Mouse (Mus musculus) forebrain, embryonic 11.5 days (tissue): Measurements from ENCODE around the gene Poln. TPM values are rescaled to one million over a fixed set of nuclear protein-coding genes. Genes with fewer than 3 reads are reported as not detected.

Experiments
- ATAC-seq: fragments of 200-750 bp; cut with Nextera tagmentation; replicated peaks from 2 replicates; pipeline ENCODE4 v1.8.0; 2017; ENCODE audit warnings: moderate TSS enrichment; ENCODE audit not compliant: low FRiP score
- DNase-seq: peaks from one replicate; pipeline ENCODE4 v3.0.0-alpha.2; 2017; ENCODE audit warnings: low spot score
- H3K27ac ChIP-seq: fragments of 300-500 bp; sonication (generic); 2 replicates; pipeline ENCODE4 v1.5.1; 2014; ENCODE audit warnings: low read depth, low read length
- H3K27me3 ChIP-seq: fragments of 300-500 bp; sonication (generic); 2 replicates; pipeline ENCODE4 v1.6.1; 2014; ENCODE audit warnings: mild to moderate bottlenecking, low read length, mixed read lengths; ENCODE audit not compliant: control insufficient read depth, insufficient read depth
- H3K36me3 ChIP-seq: fragments of 300-500 bp; sonication (generic); 2 replicates; pipeline ENCODE4 v1.6.1; 2014; ENCODE audit warnings: mild to moderate bottlenecking, low read length, moderate library complexity, mixed read lengths; ENCODE audit not compliant: control insufficient read depth, insufficient read depth
- H3K4me1 ChIP-seq: fragments of 300-500 bp; sonication (generic); replicated peaks from 2 replicates; pipeline ENCODE4 v1.6.1; 2014; ENCODE audit warnings: low read length, mixed read lengths; ENCODE audit not compliant: control insufficient read depth, insufficient read depth
- H3K4me2 ChIP-seq: fragments of 300-500 bp; sonication (generic); 2 replicates; pipeline ENCODE4 v1.6.1; 2014; ENCODE audit warnings: low read depth, mild to moderate bottlenecking, low read length, moderate library complexity, mixed read lengths; ENCODE audit not compliant: severe bottlenecking
- H3K4me3 ChIP-seq: fragments of 300-500 bp; sonication (generic); 2 replicates; pipeline ENCODE4 v1.5.1; 2014; ENCODE audit warnings: low read depth, low read length
- H3K9ac ChIP-seq: fragments of 300-500 bp; sonication (generic); 2 replicates; pipeline ENCODE4 v1.6.1; 2014; ENCODE audit warnings: low read length
- H3K9me3 ChIP-seq: fragments of 300-500 bp; sonication (generic); 2 replicates; pipeline ENCODE4 v1.6.1; 2016; ENCODE audit warnings: low read length, mixed read lengths; ENCODE audit not compliant: control insufficient read depth
- WGBS: fragments of 180-500 bp; shearing (Covaris S2); extraction: QIAGEN DNeasy Blood & Tissue Kit; methylation state at CpG from one replicate; pipeline ENCODE4 v1.1.7; 2014; 5-methylcytosine and 5-hydroxymethylcytosine counted together
- polyA plus RNA-seq: library from polyadenylated mRNA; unstranded; fragments of >200 nt; fragmentation: Nextera tagmentation; extraction: Ambion mirVana; gene quantifications from 2 replicates; pipeline ENCODE4 v1.2.1, GENCODE M21; 2014

Gene Poln
- polyA plus RNA-seq, 1 experiment from 2014 or later: 1.7 TPM

- no peak overlapping the region for H3K9ac ChIP-seq
- no peaks in the 10 kb centered on the region for H3K27me3 ChIP-seq
- H3K4me3 ChIP-seq: no peak overlapping the region; the same call in 1 of the 2 replicates
- ATAC-seq (no peak), DNase-seq (peak; percentile 26)
- no peak overlapping the region for H3K27ac ChIP-seq
- WGBS: 89% methylated on average over 1 of the region's 1 CpGs
- H3K36me3 ChIP-seq: no peaks in the 10 kb centered on the region
- H3K9me3 ChIP-seq: no peaks in the 10 kb centered on the region
- H3K4me1 ChIP-seq: peaks cover 11% of the 10 kb centered on the region; the same call in 1 of the 2 replicates
- H3K4me2 ChIP-seq: no peak overlapping the region
These were observed 15.9 kb upstream of the Poln start for GRCm38 (mm10) chr5:34185051-34185580.

DNA sequence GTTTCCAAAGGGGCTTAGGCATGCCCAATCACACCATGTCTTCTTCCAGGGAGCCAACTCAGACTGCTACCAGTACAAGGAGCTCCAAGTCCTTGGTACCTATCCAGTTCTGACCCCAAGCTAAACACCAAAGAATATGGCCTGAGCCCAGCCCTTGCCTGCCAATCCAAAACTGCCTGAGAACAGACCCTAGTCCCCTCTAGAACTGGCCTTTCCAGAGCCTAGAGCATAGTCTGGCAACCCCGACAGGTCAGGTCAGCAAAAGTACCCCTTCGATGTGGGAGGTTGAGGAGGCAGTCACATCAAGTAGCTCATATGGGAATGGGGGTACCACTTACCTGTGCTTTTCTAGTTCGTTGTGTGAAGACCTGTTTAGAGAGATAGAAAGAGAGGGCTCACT lies 14.7 kb upstream of the Poln start:
- WGBS: 94% methylated on average over 3 of the region's 3 CpGs
- Histone ChIP-seq H3K9ac (no peak overlapping the region), H3K4me3 (no peak overlapping the region), H3K27me3 (no peaks in the 10 kb centered on the region), H3K4me1 (peaks cover 11% of the 10 kb centered on the region; the same call in 1 of the 2 replicates), H3K4me2 (no peak overlapping the region), H3K9me3 (no peaks in the 10 kb centered on the region), H3K27ac (no peak overlapping the region), H3K36me3 (no peaks in the 10 kb centered on the region)
- DNase-seq (no peak), ATAC-seq (no peak)

DNA sequence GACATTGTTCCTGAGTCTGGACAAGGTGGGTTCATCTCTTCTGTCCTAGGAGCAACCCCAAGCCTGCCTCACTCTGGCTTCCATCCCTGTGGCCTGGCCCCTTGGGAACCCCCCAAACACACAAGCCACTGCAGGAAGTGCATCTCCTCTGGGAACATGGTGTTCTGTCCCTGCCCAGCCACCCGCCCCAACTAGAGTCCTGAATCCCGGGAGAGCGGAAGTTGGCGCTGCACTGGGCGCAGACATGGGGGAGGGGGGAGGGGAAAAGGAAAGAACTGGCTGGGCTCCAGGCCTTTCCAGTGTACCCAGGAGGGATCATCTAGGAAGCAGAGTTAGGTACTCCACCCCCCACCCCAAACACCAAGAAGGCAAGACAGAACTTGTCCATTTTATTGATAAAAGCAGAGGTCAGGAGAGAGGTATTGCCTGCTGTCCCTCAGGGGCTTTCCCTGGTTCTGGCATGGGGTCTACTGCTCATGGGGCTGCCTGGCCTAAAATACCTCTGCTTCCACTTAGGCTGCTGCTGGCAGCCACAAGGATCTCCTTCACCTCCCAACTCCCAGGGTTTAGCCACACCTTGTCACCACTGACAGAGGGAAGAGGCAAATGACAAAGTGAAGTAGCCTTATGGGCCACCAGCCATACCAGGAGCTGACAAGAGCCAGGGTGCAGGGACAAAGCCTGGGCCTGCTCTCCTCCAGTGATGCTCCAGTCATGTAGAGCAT lies 14.1 kb upstream of the Poln start:
- Histone ChIP-seq H3K9ac (no peak overlapping the region), H3K27ac (no peak overlapping the region), H3K4me1 (peaks cover 10% of the 10 kb centered on the region; the same call in 1 of the 2 replicates), H3K36me3 (no peaks in the 10 kb centered on the region), H3K4me3 (no peak overlapping the region), H3K9me3 (no peaks in the 10 kb centered on the region), H3K4me2 (no peak overlapping the region), H3K27me3 (no peaks in the 10 kb centered on the region)
- no peak for ATAC-seq
- 82% methylated on average over 5 of the region's 5 CpGs for WGBS
- no peak for DNase-seq

DNA sequence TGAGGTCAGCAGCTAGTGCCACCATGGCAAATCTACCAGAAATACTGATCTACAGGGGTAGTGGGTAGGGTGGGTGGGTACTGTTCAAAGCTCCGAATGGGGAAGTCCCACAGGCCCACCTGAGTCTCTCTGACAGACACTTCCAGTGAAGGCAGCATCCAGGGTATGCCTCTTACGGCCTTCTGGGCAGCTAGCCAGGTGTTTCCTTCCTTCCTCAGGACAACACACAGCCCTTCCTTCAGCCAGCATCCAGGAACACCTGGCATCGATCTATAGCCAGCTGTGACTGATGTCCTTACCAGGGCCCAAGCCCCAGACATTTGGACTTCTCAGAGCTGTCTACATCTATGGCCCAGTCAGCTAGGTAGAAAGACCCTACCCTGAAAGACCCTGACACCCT lies 13.2 kb upstream of the Poln start:
- no peaks in the 10 kb centered on the region for H3K36me3 ChIP-seq
- no peaks in the 10 kb centered on the region for H3K27me3 ChIP-seq
- ATAC-seq (no peak), DNase-seq (no peak)
- no peaks in the 10 kb centered on the region for H3K9me3 ChIP-seq
- H3K4me3 ChIP-seq: no peak overlapping the region
- no peak overlapping the region for H3K27ac ChIP-seq
- 81% methylated on average over 3 of the region's 3 CpGs for WGBS
- H3K4me1 ChIP-seq: peaks cover 8% of the 10 kb centered on the region; the same call in 1 of the 2 replicates
- H3K4me2 ChIP-seq: no peak overlapping the region
- no peak overlapping the region for H3K9ac ChIP-seq

DNA sequence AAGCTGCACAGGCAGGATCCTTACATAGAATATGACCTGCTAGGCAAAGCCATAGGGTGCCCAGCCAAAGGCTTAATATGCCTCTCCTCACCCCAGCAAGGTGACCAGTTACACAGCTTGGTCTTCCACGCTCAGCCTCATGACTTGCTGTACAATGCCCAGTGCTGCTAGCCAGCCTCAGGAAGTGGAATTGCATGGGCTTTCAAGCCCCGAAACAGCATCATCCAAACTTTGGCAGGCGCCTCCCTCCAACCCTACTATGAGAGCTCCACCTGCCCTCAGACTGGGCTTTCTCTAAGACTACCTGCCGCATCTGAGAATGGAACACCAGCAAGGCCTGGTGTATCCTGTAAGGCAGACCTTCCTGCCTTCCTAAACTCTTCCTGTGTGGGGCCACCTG lies 8.6 kb upstream of the Poln start:
- Histone ChIP-seq H3K4me2 (no peak overlapping the region), H3K9ac (no peak overlapping the region), H3K4me1 (no peaks in the 10 kb centered on the region), H3K9me3 (no peaks in the 10 kb centered on the region), H3K27ac (no peak overlapping the region), H3K27me3 (no peaks in the 10 kb centered on the region), H3K4me3 (no peak overlapping the region), H3K36me3 (no peaks in the 10 kb centered on the region)
- ATAC-seq (no peak), DNase-seq (no peak)
- WGBS: 88% methylated on average over 4 of the region's 4 CpGs

GRCm38 (mm10) chr5:34177091-34177490 lies 7.8 kb upstream of the Poln start:
- DNase-seq (no peak), ATAC-seq (no peak)
- H3K4me3 ChIP-seq: no peak overlapping the region
- no peaks in the 10 kb centered on the region for H3K36me3 ChIP-seq
- H3K4me1 ChIP-seq: no peaks in the 10 kb centered on the region
- no peak overlapping the region for H3K27ac ChIP-seq
- no peaks in the 10 kb centered on the region for H3K9me3 ChIP-seq
- no peak overlapping the region for H3K4me2 ChIP-seq
- 92% methylated on average over 2 of the region's 2 CpGs for WGBS
- no peak overlapping the region for H3K9ac ChIP-seq
- no peaks in the 10 kb centered on the region for H3K27me3 ChIP-seq

DNA sequence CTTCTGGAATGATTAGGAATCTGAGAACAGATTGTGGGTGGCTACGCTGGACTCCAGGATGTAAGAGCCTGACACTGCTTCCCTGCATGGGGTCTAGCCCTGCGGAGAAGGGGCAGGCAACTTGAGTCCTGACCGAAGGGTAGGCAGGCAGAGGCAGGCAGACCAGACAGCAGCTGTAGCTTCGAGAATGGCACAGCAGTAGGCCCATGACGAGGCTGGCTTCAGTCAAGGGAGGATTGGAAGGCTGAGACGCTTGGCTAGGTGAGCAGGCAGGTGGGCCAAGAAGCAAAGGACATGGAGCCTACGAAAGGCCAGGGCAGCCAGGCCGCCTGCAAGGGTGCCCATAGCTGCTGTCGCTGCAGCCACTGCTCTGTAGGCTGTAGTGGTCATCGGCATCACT lies 7.4 kb upstream of the Poln start:
- 66% methylated on average over 10 of the region's 10 CpGs for WGBS
- DNase-seq (no peak), ATAC-seq (no peak)
- H3K36me3 ChIP-seq: no peaks in the 10 kb centered on the region
- H3K4me3 ChIP-seq: no peak overlapping the region
- no peak overlapping the region for H3K9ac ChIP-seq
- H3K27ac ChIP-seq: no peak overlapping the region
- H3K27me3 ChIP-seq: no peaks in the 10 kb centered on the region
- no peak overlapping the region for H3K4me2 ChIP-seq
- no peaks in the 10 kb centered on the region for H3K4me1 ChIP-seq
- no peaks in the 10 kb centered on the region for H3K9me3 ChIP-seq

GRCm38 (mm10) chr5:34175403-34175694 lies 6.1 kb upstream of the Poln start:
- no peak overlapping the region for H3K4me2 ChIP-seq
- ATAC-seq (no peak), DNase-seq (no peak)
- no peak overlapping the region for H3K4me3 ChIP-seq
- H3K9ac ChIP-seq: no peak overlapping the region
- H3K36me3 ChIP-seq: no peaks in the 10 kb centered on the region
- no peak overlapping the region for H3K27ac ChIP-seq
- H3K4me1 ChIP-seq: no peaks in the 10 kb centered on the region
- 23% methylated on average over 5 of the region's 5 CpGs for WGBS
- no peaks in the 10 kb centered on the region for H3K27me3 ChIP-seq
- no peaks in the 10 kb centered on the region for H3K9me3 ChIP-seq
